Mouse (Mus musculus): ENCODE results near the gene Ak8.
A peak's percentile ranks its signal among the peaks of the same experiment; 100 is the strongest.

Ak8 gene

GRCm38 (mm10) chr2:28797490-28798106, 97.6 kb downstream of the Ak8 start:
- no peak for DNase-seq

DNA sequence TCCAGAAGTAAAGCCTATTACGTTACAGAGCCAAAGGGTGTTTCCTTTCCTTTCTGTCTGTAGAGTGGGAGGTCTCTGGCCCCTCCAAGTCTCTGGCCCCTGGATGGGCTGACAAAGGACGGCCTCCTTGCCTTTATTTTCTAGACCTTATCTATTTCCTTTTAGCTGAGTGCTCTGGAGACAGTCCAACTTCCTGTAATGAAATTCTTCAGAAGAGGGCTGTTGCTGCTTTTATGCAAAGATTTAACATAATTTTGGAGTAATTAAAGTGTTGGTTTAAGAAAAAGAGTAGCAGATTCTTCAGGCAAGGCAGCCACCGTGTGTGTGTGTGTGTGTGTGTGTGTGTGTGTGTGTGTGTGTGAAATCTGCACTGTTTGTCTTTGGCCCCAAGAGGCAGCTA, 98.4 kb downstream of the Ak8 start:
- no peak for DNase-seq

GRCm38 (mm10) chr2:28799575-28799974, 99.6 kb downstream of the Ak8 start:
- DNase-seq = no peak

DNA sequence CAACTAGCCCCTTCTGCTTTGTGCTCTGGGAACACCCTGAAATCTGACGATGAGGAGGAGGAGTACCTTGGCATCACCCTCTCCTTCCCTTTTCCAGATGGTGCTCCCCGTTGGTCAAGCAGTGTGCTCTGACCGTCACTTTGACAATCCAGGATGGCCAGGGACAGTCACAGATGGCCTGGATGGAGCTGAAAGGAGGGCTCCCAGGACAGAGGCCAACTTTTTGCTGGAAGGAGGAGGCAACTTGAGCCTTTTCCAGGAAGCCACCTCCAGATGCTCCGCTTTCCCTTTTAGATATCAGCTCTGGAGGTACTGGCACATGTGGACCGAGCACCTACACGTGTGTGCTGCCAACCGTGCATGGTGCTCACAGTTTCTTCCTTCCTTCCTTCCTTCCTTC, 103.4 kb downstream of the Ak8 start:
- no peak for DNase-seq

DNA sequence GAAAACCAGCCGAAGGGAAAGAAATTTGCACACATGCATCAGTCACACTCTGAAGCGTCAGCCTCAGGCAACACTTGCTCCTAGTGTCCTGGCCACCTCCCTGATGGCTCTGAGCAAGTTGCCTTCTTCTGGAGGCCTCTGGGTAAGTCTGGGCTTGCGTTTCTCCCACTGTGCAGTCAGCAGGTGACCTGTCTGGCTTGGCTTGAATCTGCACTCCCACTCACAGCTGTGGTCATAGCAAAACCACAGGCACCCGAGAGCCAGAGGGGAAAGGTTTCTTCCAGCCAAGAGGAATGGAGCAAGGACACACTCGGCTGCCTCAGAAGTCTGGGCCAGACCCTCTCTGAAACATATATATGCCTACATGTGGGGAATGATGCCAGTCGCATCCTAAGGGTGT, 108.9 kb downstream of the Ak8 start:
- no peak for DNase-seq

- no peak for DNase-seq
Observed at GRCm38 (mm10) chr2:28810260-28811013, 110.5 kb downstream of the Ak8 start.

- DNase-seq = no peak
Observed at GRCm38 (mm10) chr2:28818866-28819265, 118.9 kb downstream of the Ak8 start.

DNA sequence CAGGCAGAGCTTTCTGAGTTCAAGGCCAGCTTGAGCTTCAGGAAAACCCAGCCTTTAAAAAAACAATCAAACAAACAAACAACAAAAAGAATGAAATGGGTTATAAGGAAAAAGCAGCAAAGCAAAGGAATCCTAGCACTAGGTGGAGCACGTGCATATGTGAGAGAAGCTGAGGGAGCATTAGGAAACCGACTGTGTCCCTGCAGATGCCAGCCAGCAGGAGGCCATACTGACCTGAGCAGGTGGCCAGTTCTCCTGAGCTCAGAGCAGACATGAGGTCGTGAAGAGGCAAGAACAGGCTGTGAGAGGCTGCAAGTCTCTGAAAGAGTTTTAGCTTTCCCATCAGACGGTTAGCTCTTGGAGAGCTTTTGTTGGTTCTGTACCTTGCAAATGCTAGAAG, 129.3 kb downstream of the Ak8 start:
- no peak for DNase-seq

DNA sequence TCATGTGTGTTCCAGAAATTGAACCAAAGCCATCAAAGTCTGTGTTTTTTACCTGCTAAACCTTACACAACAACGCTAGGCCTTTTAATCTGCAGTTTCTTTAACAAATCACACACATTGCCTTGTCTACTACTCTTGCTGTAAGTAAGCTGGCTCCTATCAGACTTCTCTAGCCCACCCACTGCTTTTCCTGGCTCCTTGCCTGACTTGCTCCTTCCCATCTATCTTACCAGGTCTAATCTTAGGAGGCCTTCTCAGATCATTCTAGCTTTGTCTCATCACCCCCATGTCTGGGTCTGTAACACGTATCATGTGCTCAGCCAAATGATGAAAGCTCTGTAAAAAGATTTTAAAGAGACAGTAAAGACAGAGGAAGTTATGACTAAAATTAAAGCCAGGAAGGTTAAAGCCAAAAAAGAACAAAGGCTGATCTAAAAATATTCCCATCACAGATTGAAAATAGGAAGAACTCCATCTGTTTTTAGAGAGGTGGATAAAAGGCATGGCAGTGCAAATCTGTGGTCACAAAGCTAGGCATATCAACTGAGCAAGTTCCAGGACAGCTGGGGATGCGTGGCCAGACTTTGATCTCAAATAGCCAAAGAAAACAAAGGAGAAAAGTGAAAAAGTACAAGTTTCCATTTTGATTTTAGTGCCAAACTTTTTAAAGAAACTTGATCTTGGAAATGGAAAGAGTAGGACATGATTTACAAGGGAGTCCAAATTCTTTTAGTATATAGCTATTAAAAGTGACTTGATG, 136.4 kb downstream of the Ak8 start:
- DNase-seq = no peak

DNA sequence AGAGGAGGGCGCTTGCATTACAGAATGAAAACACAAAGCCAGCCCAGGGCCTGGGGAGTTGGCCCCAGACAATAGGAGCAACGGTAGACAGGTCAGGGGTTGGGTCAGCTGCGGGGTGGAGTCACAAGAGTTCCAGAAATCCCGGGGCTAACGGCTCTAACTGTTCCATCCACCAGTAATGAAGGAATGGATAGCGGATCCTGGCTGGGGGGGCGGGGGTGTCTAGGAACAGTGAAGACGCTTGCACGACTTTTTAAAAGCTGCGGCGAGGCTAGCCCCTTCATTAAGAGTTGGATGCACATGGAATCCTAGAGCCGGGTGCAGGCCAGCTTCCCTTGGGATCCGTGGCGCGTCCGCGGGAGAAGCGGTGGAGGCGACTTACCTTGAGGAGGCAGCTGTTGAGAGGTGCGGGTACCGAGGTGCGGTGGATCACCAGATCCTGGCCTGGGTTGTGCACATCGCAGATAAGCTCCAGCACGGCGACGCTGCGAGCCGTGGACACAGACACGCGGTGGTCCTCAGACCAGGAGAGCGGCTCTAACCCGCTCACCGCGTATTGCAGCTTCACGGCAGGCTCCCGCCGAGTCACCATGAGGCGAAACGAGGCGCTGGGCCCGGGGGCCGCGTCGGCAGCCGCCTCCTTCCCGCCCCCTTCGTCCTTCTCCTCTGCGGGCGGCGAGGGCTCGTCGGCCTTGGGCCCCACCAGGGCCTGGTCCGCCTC, 139.7 kb downstream of the Ak8 start:
- DNase-seq = peak; percentile 66

- peak; percentile 96 for DNase-seq
Observed at GRCm38 (mm10) chr2:28840222-28840951, 140.4 kb downstream of the Ak8 start, which contains the start of the genes Gtf3c4 and Ddx31. TSS of gene Gtf3c4 (minus strand) at chr2:28840360. TSS of gene Ddx31 (plus strand) at chr2:28840406.

DNA sequence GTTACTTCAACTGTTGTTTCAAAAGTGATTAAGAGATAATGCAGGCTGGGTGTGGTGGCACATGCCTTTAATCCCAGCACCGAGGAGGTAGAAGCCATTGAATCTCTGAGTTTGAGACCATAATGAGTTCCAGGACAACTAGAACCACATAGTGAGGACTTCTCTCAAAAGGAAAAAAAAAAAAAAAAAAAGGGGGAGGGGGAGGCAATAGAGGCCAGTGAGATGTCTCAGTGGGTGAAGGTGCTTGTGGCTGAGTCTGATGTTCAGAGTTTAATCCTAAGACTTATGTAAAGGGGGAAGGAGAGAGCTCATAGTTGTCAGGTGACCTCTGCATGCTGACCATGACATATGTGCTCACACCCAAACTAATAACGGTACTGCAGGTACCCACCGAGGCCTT, 142.1 kb downstream of the Ak8 start:
- DNase-seq = no peak

DNA sequence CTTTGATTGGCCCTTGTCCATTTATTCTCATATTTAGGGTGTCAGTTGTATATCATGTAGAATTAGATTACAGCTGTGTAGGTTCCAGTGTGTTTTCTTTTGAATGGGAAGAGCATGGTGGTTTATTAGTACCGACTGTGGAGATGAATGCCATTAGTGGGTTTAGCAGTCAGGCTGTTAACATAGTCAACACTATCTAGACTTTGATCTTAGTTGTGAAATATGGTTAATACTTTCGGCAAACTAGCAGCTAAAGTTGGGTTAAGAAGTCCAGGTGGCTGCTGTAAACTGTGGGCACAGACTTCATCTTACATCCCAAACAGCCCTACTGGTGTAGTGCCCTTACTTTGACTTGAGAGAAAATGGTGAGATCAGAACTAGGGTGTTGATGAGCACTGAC, 148.9 kb downstream of the Ak8 start:
- DNase-seq = no peak

DNA sequence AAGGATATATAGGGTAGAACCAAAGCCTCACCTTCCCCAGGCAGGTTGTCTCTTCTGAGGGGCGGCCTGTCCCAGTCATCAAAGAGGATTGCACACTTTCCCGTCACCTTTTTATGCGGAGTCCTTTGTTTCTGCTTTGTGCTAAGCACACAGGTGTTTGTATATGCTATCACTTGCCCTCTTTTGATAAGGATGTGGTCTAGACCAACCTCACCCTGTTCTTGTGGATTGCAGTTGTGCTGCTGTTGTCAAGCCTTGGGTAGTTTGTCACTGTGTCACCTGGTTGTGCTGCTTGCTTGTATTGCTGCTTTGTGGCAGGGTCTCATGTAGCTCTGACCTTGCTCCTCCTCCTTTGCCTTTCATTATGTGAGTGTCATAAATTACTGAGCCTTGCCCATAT, 152.6 kb downstream of the Ak8 start:
- no peak for DNase-seq

DNA sequence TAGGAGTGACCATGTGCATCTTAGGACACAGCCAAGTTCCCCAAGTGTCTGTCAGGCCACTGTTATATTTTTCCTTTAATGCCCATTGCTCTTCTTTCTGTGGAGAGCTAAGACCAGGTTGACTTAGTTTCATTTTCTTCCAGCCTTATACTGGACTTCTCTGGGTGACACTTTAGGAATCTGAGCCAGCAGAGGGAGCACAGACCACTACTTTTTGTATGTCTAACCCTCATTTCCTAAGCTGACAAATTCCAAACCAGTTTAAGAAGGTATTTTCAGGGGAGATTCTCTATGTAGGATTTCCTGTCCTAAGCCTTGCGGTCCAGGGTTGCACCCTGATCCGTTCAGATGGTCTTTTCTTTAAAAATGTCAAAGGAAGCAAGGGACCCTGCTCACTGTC, 155.8 kb downstream of the Ak8 start:
- no peak for DNase-seq

DNA sequence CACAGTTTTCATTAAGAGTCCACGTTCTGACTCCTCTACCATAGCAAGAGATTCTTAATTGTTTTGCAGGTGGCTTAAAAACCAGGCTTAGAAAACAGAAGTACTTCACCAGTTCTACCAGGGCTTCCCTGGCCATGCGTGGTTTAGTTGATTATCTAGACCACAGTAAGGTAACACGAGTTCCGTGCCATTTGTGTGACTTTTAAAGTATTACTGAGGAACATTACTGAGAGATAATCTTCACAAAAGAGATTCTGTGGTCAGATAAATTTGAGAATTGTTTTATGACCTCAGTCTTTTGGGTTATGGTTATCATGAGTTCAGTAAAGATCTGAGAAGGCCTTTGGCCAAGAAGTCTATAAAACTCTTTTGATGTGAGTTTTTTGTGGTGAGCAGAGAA, 159.3 kb downstream of the Ak8 start:
- no peak for DNase-seq

GRCm38 (mm10) chr2:28860678-28861423, 160.9 kb downstream of the Ak8 start:
- DNase-seq = no peak

Data from liver (tissue).